Mouse (Mus musculus) cortical plate, adult 2 months (tissue): ENCODE data around the gene Mansc4.

Experiments
- CTCF ChIP-seq: fragments of 200-500 bp; IDR thresholded peaks from 2 replicates; pipeline ENCODE4 v1.5.1; 2011; ENCODE audit warnings: mild to moderate bottlenecking, control low read depth, low read length; ENCODE audit not compliant: insufficient read depth; ENCODE audit errors: extremely low read depth
- POLR2A ChIP-seq: fragments of 200-500 bp; IDR thresholded peaks from 2 replicates; pipeline ENCODE4 v1.6.1; 2011; ENCODE audit warnings: mild to moderate bottlenecking, low read length, control low read depth; ENCODE audit not compliant: insufficient read depth; ENCODE audit errors: extremely low read depth

- TF ChIP-seq CTCF (no peak), POLR2A (no peak)
These were observed 18.7 kb upstream of the Mansc4 start for GRCm38 (mm10) chr6:147105529-147105928.
